Mouse (Mus musculus): ENCODE measurements around the gene Plekhg3. TPM values are rescaled to one million over a fixed set of nuclear protein-coding genes. Genes with fewer than 3 reads are reported as not detected.
A peak's percentile ranks its signal among the peaks of the same experiment; 100 is the strongest.

Plekhg3 gene
- total RNA-seq, 1 experiment, result 12.1 TPM

- Histone ChIP-seq H3K36me3 (ENCODE audit: control insufficient read depth, insufficient read depth, low read length, poor library complexity, severe bottlenecking) (no peaks in the 10 kb centered on the region), H3K27ac (ENCODE audit: insufficient read depth, low read depth, low read length, poor library complexity, severe bottlenecking) (no peak overlapping the region), H3K9me3 (ENCODE audit: control insufficient read depth, insufficient read depth, low read depth, low read length) (no peaks in the 10 kb centered on the region), H3K9ac (ENCODE audit: insufficient read depth, low read depth, low read length, poor library complexity, severe bottlenecking) (no peak overlapping the region), H3K4me1 (ENCODE audit: control insufficient read depth in 2 of 2, insufficient read depth in 2 of 2, low read length in 2 of 2, poor library complexity in 1 of 2) (peaks cover 3 to 14% of the 10 kb centered on the region in 2 experiments; a peak in 3 of 4 replicates), H3K4me3 (ENCODE audit: insufficient read depth in 1 of 2, low read depth in 1 of 2, low read length in 2 of 2, poor library complexity in 1 of 2, severe bottlenecking in 1 of 2) (no peak overlapping the region)
- in situ Hi-C loops (cut with MboI; ENCODE audit: low sequenced_read_pairs in 2 of 2, unreplicated experiment in 2 of 2), result no loop called here
- TF ChIP-seq CHD2 (IDR thresholded peaks at IDR 0.05; ENCODE audit: low read depth, low read length) (no peak), HCFC1 (IDR thresholded peaks at IDR 0.05; ENCODE audit: borderline replicate concordance, insufficient read depth, low read length) (no peak)
- no peak for DNase-seq (ENCODE audit: low read depth, low spot score)
Measured at GRCm38 (mm10) chr12:76486943-76487342, 43.7 kb upstream of the Plekhg3 start.

- Histone ChIP-seq H3K4me1 (ENCODE audit: control insufficient read depth in 2 of 2, insufficient read depth in 2 of 2, low read length in 2 of 2, poor library complexity in 1 of 2) (peaks cover 0 to 7% of the 10 kb centered on the region in 2 experiments; a peak in 2 of 4 replicates), H3K9me3 (ENCODE audit: control insufficient read depth, insufficient read depth, low read depth, low read length) (no peaks in the 10 kb centered on the region), H3K4me3 (ENCODE audit: insufficient read depth in 1 of 2, low read depth in 1 of 2, low read length in 2 of 2, poor library complexity in 1 of 2, severe bottlenecking in 1 of 2) (no peak overlapping the region), H3K9ac (ENCODE audit: insufficient read depth, low read depth, low read length, poor library complexity, severe bottlenecking) (no peak overlapping the region), H3K27ac (ENCODE audit: insufficient read depth, low read depth, low read length, poor library complexity, severe bottlenecking) (no peak overlapping the region), H3K36me3 (ENCODE audit: control insufficient read depth, insufficient read depth, low read length, poor library complexity, severe bottlenecking) (no peaks in the 10 kb centered on the region)
- DNase-seq (ENCODE audit: low read depth, low spot score), result no peak
- TF ChIP-seq ZC3H11A (IDR thresholded peaks at IDR 0.05; ENCODE audit: borderline replicate concordance, low read depth, low read length) (no peak), HCFC1 (IDR thresholded peaks at IDR 0.05; ENCODE audit: borderline replicate concordance, insufficient read depth, low read length) (no peak), CHD2 (IDR thresholded peaks at IDR 0.05; ENCODE audit: low read depth, low read length) (no peak), ZNF384 (IDR thresholded peaks at IDR 0.05; ENCODE audit: low read depth, low read length) (no peak)
- in situ Hi-C loops (cut with MboI; ENCODE audit: low sequenced_read_pairs in 2 of 2, unreplicated experiment in 2 of 2), result loop anchor here in 1 of 2 experiments (10.0 kb wide), 1 partner anchor 104 kb away; no protein-coding TSS in a partner anchor
Measured at GRCm38 (mm10) chr12:76490798-76491197, 39.9 kb upstream of the Plekhg3 start.

GRCm38 (mm10) chr12:76493462-76493861 is 37.2 kb upstream of the Plekhg3 start:
- Histone ChIP-seq H3K4me1 (ENCODE audit: control insufficient read depth in 2 of 2, insufficient read depth in 2 of 2, low read length in 2 of 2, poor library complexity in 1 of 2) (peaks cover 0 to 2% of the 10 kb centered on the region in 2 experiments; a peak in 1 of 4 replicates), H3K36me3 (ENCODE audit: control insufficient read depth, insufficient read depth, low read length, poor library complexity, severe bottlenecking) (no peaks in the 10 kb centered on the region), H3K27ac (ENCODE audit: insufficient read depth, low read depth, low read length, poor library complexity, severe bottlenecking) (no peak overlapping the region), H3K9ac (ENCODE audit: insufficient read depth, low read depth, low read length, poor library complexity, severe bottlenecking) (no peak overlapping the region), H3K4me3 (ENCODE audit: insufficient read depth in 1 of 2, low read depth in 1 of 2, low read length in 2 of 2, poor library complexity in 1 of 2, severe bottlenecking in 1 of 2) (no peak overlapping the region), H3K9me3 (ENCODE audit: control insufficient read depth, insufficient read depth, low read depth, low read length) (no peaks in the 10 kb centered on the region)
- no peak for TF ChIP-seq CHD2 (IDR thresholded peaks at IDR 0.05; ENCODE audit: low read depth, low read length)
- no peak for TF ChIP-seq ZC3H11A (IDR thresholded peaks at IDR 0.05; ENCODE audit: borderline replicate concordance, low read depth, low read length)
- DNase-seq (ENCODE audit: low read depth, low spot score), result no peak
- in situ Hi-C loops (cut with MboI; ENCODE audit: low sequenced_read_pairs in 2 of 2, unreplicated experiment in 2 of 2), result loop anchor here in 1 of 2 experiments (10.0 kb wide), 1 partner anchor 101 kb away; no protein-coding TSS in a partner anchor

GRCm38 (mm10) chr12:76495381-76495780 is 35.3 kb upstream of the Plekhg3 start:
- no peak overlapping the region for H3K4me3 ChIP-seq (ENCODE audit: insufficient read depth in 1 of 2, low read depth in 1 of 2, low read length in 2 of 2, poor library complexity in 1 of 2, severe bottlenecking in 1 of 2)
- no peak for DNase-seq (ENCODE audit: low read depth, low spot score)
- H3K27ac ChIP-seq (ENCODE audit: insufficient read depth, low read depth, low read length, poor library complexity, severe bottlenecking), result no peak overlapping the region
- H3K9me3 ChIP-seq (ENCODE audit: control insufficient read depth, insufficient read depth, low read depth, low read length), result no peaks in the 10 kb centered on the region
- in situ Hi-C loops (cut with MboI; ENCODE audit: low sequenced_read_pairs in 2 of 2, unreplicated experiment in 2 of 2), result loop anchor here in 1 of 2 experiments (10.0 kb wide), 1 partner anchor 99 kb away; no protein-coding TSS in a partner anchor
- H3K4me1 ChIP-seq (ENCODE audit: control insufficient read depth in 2 of 2, insufficient read depth in 2 of 2, low read length in 2 of 2, poor library complexity in 1 of 2), result peaks cover 1 to 13% of the 10 kb centered on the region in 2 experiments; a peak in 2 of 4 replicates
- H3K9ac ChIP-seq (ENCODE audit: insufficient read depth, low read depth, low read length, poor library complexity, severe bottlenecking), result no peak overlapping the region
- no peak for TF ChIP-seq ZC3H11A (IDR thresholded peaks at IDR 0.05; ENCODE audit: borderline replicate concordance, low read depth, low read length)
- TF ChIP-seq HCFC1 (IDR thresholded peaks at IDR 0.05; ENCODE audit: borderline replicate concordance, insufficient read depth, low read length), result no peak
- TF ChIP-seq CHD2 (IDR thresholded peaks at IDR 0.05; ENCODE audit: low read depth, low read length), result no peak
- TF ChIP-seq ZNF384 (IDR thresholded peaks at IDR 0.05; ENCODE audit: low read depth, low read length), result no peak
- TF ChIP-seq MAFK (IDR thresholded peaks at IDR 0.05; ENCODE audit: insufficient read depth, low read depth, low read length), result no peak
- no peaks in the 10 kb centered on the region for H3K36me3 ChIP-seq (ENCODE audit: control insufficient read depth, insufficient read depth, low read length, poor library complexity, severe bottlenecking)

GRCm38 (mm10) chr12:76496324-76496723 is 34.4 kb upstream of the Plekhg3 start:
- no peaks in the 10 kb centered on the region for H3K36me3 ChIP-seq (ENCODE audit: control insufficient read depth, insufficient read depth, low read length, poor library complexity, severe bottlenecking)
- DNase-seq (ENCODE audit: low read depth, low spot score), result peak; percentile 72
- no peak overlapping the region for H3K9ac ChIP-seq (ENCODE audit: insufficient read depth, low read depth, low read length, poor library complexity, severe bottlenecking)
- TF ChIP-seq ZC3H11A (IDR thresholded peaks at IDR 0.05; ENCODE audit: borderline replicate concordance, low read depth, low read length) (peak; percentile 35; the same call in 1 of the 2 replicates), CHD2 (IDR thresholded peaks at IDR 0.05; ENCODE audit: low read depth, low read length) (no peak)
- no peak overlapping the region for H3K4me3 ChIP-seq (ENCODE audit: insufficient read depth in 1 of 2, low read depth in 1 of 2, low read length in 2 of 2, poor library complexity in 1 of 2, severe bottlenecking in 1 of 2)
- no peak overlapping the region for H3K27ac ChIP-seq (ENCODE audit: insufficient read depth, low read depth, low read length, poor library complexity, severe bottlenecking)
- peaks cover 1 to 14% of the 10 kb centered on the region in 2 experiments; a peak in 2 of 4 replicates for H3K4me1 ChIP-seq (ENCODE audit: control insufficient read depth in 2 of 2, insufficient read depth in 2 of 2, low read length in 2 of 2, poor library complexity in 1 of 2)
- no peaks in the 10 kb centered on the region for H3K9me3 ChIP-seq (ENCODE audit: control insufficient read depth, insufficient read depth, low read depth, low read length)
- in situ Hi-C loops (cut with MboI; ENCODE audit: low sequenced_read_pairs in 2 of 2, unreplicated experiment in 2 of 2), result loop anchor here in 1 of 2 experiments (10.0 kb wide), 1 partner anchor 98 kb away; no protein-coding TSS in a partner anchor
